Mouse (Mus musculus) liver, postnatal 0 days (tissue): ENCODE measurements around the gene C730034F03Rik.

Source experiments
- CTCF ChIP-seq: sonication (generic); IDR thresholded peaks from 2 replicates; pipeline ENCODE4 v1.5.1; 2016; ENCODE audit warnings: antibody characterized with exemption, low read depth
- EP300 ChIP-seq: IDR thresholded peaks from 2 replicates; pipeline ENCODE4 v1.6.1; 2016; ENCODE audit warnings: antibody characterized with exemption, low read depth, mild to moderate bottlenecking

DNA sequence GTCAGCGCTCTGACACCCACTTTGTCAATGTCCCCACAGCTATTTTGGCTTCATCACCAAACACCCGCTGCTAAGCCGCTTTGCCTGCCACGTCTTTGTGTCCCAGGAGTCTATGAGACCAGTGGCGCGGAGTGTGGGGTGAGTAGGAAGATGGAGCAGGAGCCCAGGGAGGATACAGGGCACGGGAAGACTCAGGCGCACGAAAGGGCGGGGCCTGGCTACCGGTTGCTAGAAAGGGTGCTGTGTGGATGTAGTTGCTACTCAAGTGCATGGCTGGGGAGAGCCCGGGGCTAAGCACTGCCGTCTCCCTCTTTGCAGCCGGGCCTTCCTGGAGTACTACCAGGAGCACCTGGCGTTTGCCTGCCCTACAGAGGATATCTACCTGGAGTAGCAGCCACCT lies 31.9 kb downstream of the C730034F03Rik start:
- TF ChIP-seq CTCF (no peak), EP300 (no peak)
